Mouse (Mus musculus) heart, adult 9 months (tissue): ENCODE results near the gene Olfr641.

Source experiments
- DNase-seq, 2 experiments: peaks; one replicate each; pipeline ENCODE4 v3.0.0; 2022; ENCODE audit warnings: low spot score in 2 of 2

Olfr641 gene

GRCm38 (mm10) chr7:104035145-104035544 lies at the start of gene Olfr641:
Gene Olfr641 (plus strand): TSS chr7:104035445.
- no peak for DNase-seq

GRCm38 (mm10) chr7:103998446-103998845 lies 36.8 kb upstream of the Olfr641 start, which contains the start of gene Olfr638:
Gene Olfr638 (plus strand): TSS chr7:103998746.
- no peak for DNase-seq

GRCm38 (mm10) chr7:103999124-103999523 lies 36.1 kb upstream of the Olfr641 start:
- DNase-seq, result no peak

- DNase-seq, result no peak
Observed at GRCm38 (mm10) chr7:104017203-104017602, 18.0 kb upstream of the Olfr641 start, which contains the start of gene Olfr639. Gene Olfr639 (minus strand): TSS chr7:104017303.

DNA sequence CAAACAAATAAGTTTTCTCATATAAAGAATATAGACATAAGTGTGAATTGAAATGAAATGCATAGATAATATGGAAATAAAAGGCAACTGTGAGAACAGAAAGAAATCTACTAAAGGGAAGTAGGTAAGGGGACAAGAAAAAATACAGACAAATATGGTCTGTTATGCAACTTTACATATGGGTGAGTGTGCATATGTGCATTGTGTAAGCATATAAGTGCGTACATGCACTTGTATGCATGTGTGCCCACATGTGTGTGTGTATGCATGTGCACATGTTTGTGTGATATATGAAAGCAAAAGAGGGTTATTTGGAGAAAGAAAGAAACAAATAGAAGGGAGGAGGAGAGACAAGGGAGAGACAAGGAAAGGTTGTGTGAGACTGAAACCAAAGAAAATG lies 16.3 kb upstream of the Olfr641 start:
- no peak for DNase-seq

DNA sequence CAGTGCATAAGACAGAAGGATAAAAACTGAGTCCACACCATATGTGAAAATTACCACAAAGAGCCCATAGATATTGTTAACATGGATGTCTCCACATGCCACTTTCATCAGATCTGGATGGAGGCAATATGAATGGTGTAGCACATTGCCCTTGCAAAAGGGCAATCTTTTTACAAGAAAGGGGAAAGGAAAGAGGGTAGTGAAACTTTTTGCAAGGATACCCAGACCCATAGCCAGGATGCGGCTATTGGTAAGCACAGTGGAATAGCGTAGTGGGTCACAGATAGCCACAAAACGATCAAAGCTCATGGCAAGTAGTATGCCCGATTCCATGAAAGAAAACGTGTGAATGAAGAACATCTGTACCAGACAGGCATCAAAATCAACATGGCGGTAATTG lies 13.6 kb upstream of the Olfr641 start:
- no peak for DNase-seq

DNA sequence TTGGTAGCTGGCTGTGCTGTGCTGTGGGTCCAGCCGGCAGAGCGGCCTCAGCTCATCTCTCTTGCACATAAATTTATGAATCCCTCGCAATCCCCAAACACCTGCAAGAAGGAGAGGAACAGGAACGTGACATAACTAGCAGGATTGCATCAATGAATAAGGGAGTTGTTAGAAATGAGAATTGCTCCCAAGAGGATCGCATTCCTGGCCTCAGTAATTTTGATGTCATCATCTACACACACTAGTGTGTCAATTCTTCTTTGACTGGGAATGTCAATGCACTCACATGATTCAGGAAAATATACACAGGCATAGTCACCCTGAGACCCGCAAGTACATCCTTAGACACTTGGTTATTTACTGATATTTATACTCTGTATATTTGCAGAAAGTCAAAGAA lies 9.8 kb upstream of the Olfr641 start, which contains the start of gene Olfr640:
TSS of gene Olfr640 (minus strand) at position 101 of the 400 bp plus-strand sequence.
- DNase-seq, result no peak

DNA sequence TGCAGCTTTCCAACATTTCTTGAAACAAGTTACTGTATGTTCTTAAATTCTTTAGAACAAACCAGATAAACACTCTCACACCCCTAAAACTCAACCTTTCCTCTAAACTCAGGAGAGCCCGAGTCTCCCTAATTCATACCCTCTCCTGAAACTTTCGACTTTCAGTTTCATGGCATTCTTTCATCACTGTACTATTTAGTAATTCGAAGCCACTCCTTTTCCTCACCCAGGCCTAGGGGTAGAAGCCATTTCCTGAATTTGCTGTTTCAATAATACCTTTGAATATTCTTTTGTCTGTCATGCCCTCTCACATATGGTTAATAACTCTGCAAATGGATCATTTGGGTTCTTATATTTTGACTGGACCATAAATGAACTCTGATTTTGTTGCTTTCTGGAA lies 8.3 kb upstream of the Olfr641 start:
- DNase-seq, result no peak

DNA sequence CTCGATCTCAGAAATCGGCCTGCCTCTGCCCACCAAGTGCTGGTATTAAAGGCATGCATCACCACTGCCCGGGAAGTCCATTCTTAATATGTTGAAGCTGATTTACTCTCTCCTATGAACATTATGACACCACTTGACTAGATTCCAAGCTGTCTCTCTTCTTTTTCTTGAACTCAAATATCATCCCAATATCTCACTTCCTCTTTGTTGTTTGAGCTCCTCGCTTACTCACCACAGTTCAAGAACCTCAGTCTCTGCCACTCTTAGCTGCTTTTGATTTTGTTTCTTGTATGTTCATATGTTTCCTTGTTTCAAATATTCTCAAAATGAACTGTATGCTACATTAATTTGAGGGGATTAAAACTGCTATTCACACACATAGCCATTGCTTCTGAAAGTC lies 15.5 kb downstream of the Olfr641 start:
- DNase-seq, result no peak

- DNase-seq, result no peak
Observed at GRCm38 (mm10) chr7:104052566-104052965, 17.3 kb downstream of the Olfr641 start, which contains the start of gene Olfr642. Gene Olfr642 (minus strand): TSS chr7:104052666.

DNA sequence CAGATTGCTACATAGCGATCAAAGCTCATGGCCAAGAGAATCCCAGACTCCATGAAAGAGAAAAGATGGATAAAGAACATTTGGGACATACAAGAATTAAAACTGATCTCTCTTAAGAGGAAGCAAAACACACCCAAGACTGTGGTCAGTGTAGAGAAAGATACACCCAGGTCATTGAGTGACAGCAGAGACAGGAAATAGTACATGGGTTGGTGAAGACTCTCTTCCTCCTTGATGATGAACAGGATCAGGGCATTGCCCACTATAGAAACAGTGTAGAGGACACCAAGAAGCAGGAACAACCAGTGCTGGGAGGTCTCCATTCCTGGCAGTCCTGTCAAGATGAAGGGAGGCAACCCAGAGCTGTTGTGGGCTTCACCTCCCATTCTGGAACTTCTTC lies 24.0 kb downstream of the Olfr641 start:
- DNase-seq, result no peak

DNA sequence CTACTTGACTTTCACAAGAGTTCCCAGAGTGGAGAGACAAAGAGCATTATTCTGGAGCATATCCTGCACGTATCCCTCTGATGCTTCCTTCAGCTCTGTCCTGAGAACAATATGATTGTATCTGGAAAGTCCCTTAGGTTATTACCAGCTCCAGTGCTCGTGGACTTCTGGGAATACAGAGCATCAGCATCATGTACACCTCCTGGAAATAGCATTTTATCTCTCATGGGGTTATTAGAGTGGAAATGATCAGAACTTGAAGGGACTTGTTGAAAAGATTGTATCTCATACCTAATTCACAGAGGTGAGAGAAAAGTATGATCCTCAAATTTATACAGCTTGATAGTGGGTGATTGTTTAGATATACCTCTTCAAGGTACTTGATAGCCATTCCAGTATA lies 26.1 kb downstream of the Olfr641 start, which contains the start of gene 4930516K23Rik:
TSS of gene 4930516K23Rik (minus strand) at position 101 of the 400 bp plus-strand sequence.
- DNase-seq, result no peak

DNA sequence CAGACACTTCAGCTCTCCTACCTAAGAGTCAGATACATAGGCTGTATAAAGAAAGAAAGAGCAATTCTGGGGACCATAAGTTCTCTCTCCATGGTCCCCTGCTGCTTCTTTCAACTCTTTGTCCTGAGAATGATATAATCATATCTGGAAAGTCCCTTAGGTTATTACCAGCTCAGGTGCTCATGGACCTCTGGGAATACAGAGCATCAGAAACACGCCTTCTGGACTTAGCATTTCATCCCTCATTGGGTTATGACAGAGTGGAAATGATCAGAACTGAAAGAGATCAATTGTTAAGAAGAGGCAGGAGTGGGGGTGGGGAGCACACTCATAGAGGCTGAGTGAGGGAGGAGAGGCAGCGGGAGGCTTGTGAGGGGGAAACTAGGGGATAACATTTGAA lies 36.5 kb downstream of the Olfr641 start, which contains the start of gene Olfr644:
TSS of gene Olfr644 (minus strand) at position 101 of the 400 bp plus-strand sequence.
- DNase-seq, result no peak

DNA sequence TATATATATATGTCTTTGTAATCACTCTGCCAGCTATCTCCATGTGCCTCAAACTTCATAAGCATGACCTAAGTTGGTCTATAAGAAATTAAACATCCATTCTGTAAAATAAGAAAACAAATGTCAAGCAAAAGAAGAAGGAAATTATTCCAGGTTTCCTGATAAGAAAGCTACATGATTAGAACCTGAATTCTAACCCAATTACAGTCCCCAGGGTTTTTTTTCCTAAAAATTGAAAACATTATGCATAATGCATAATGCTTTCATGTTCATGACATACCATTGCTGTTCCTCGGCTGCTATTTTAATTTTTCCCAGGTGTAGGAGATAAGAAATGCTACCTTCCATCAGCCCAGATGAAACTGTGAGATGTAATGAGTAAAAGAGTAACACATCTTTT lies 50.1 kb downstream of the Olfr641 start, which contains the start of gene Olfr645:
TSS of gene Olfr645 (minus strand) at position 101 of the 400 bp plus-strand sequence.
- no peak for DNase-seq
